Mouse (Mus musculus): ENCODE results near the gene Slc6a4.

DNA sequence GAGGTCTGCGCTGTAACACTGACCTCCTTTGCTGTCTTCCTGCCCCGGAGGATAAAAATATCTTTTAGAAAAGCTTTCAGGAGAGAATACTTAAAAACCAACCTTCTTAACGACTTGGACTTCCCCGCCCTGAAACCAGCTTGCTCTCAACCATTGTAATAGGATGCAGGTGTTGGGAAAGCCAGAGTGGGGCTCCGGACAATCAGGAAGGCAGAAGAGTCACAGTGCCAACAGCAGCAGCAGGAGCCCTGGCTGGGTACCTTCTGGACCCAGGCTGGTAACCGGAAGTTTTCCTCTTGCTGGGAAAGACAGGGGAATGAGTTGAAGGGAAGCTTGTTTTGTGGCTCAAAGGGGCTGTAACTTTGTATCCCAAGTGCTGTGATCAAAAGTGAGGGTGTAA lies 8.2 kb downstream of the Slc6a4 start:
- TF ChIP-seq CTCF (IDR thresholded peaks at IDR 0.05; ENCODE audit: extremely low read depth, insufficient read depth, low read length) (no peak), POLR2A (IDR thresholded peaks at IDR 0.05; ENCODE audit: extremely low read depth, insufficient read depth, low read length) (no peak)

All from cortical plate, adult 2 months (tissue).